Mouse (Mus musculus) hindbrain, embryonic 10.5 days (tissue): ENCODE measurements at regions not wholly inside any gene's neighbourhood (a gene's known extent, or its start where the extent isn't known, plus 50 kb on each side); places are given as distances from the start of the nearest gene placed in this dataset.

Source experiments
- DNase-seq: peaks from one replicate; pipeline ENCODE4 v3.0.0-alpha.2; 2017; ENCODE audit warnings: low spot score
- H3K27ac ChIP-seq: fragments of 300-500 bp; sonication (generic); 2 replicates; pipeline ENCODE4 v1.5.1; 2016; ENCODE audit warnings: mild to moderate bottlenecking, moderate library complexity
- H3K27me3 ChIP-seq: fragments of 300-500 bp; sonication (generic); 2 replicates; pipeline ENCODE4 v1.6.1; 2016; ENCODE audit warnings: mild to moderate bottlenecking; ENCODE audit not compliant: poor library complexity, insufficient read depth, severe bottlenecking
- H3K36me3 ChIP-seq: fragments of 300-500 bp; sonication (generic); 2 replicates; pipeline ENCODE4 v1.6.1; 2016; ENCODE audit warnings: mild to moderate bottlenecking, moderate library complexity
- H3K4me1 ChIP-seq: fragments of 300-500 bp; sonication (generic); replicated peaks from 2 replicates; pipeline ENCODE4 v1.6.1; 2016; ENCODE audit warnings: mild to moderate bottlenecking
- H3K4me3 ChIP-seq: fragments of 300-500 bp; sonication (generic); 2 replicates; pipeline ENCODE4 v1.5.1; 2016; ENCODE audit warnings: mild to moderate bottlenecking, moderate library complexity
- H3K9me3 ChIP-seq: fragments of 300-500 bp; sonication (generic); 2 replicates; pipeline ENCODE4 v1.6.1; 2016; ENCODE audit warnings: mild to moderate bottlenecking, moderate library complexity
- WGBS: fragments of 180-500 bp; shearing (Covaris S2); methylation state at CpG from one replicate; pipeline ENCODE4 v1.1.7; 2016; 5-methylcytosine and 5-hydroxymethylcytosine counted together

GRCm38 (mm10) chr1:57512516-57512915 is 105.6 kb upstream of the Tyw5 start:
- Histone ChIP-seq H3K4me1 (no peaks in the 10 kb centered on the region), H3K4me3 (no peak overlapping the region), H3K27ac (no peak overlapping the region), H3K27me3 (no peaks in the 10 kb centered on the region), H3K9me3 (no peaks in the 10 kb centered on the region), H3K36me3 (no peaks in the 10 kb centered on the region)
- DNase-seq, result no peak
- WGBS, result 80% methylated on average over 3 of the region's 3 CpGs

GRCm38 (mm10) chr1:57525965-57526364 is 119.1 kb upstream of the Tyw5 start:
- Histone ChIP-seq H3K4me3 (no peak overlapping the region), H3K27me3 (no peaks in the 10 kb centered on the region), H3K9me3 (no peaks in the 10 kb centered on the region), H3K36me3 (no peaks in the 10 kb centered on the region), H3K4me1 (peaks cover 2% of the 10 kb centered on the region; the same call in 1 of the 2 replicates), H3K27ac (no peak overlapping the region)
- WGBS, result 85% methylated on average over 4 of the region's 4 CpGs
- DNase-seq, result no peak

GRCm38 (mm10) chr1:57528703-57529102 is 121.8 kb upstream of the Tyw5 start:
- Histone ChIP-seq H3K27ac (no peak overlapping the region), H3K4me3 (no peak overlapping the region), H3K9me3 (no peaks in the 10 kb centered on the region), H3K4me1 (peaks cover 2% of the 10 kb centered on the region; the same call in 1 of the 2 replicates), H3K36me3 (no peaks in the 10 kb centered on the region), H3K27me3 (no peaks in the 10 kb centered on the region)
- no peak for DNase-seq
- 38% methylated on average over 3 of the region's 3 CpGs for WGBS

GRCm38 (mm10) chr1:57529320-57529719 is 122.4 kb upstream of the Tyw5 start:
- Histone ChIP-seq H3K9me3 (no peaks in the 10 kb centered on the region), H3K27me3 (no peaks in the 10 kb centered on the region), H3K4me3 (no peak overlapping the region), H3K4me1 (peaks cover 2% of the 10 kb centered on the region; the same call in 1 of the 2 replicates), H3K27ac (no peak overlapping the region), H3K36me3 (no peaks in the 10 kb centered on the region)
- DNase-seq, result no peak
- 80% methylated on average over 2 of the region's 2 CpGs for WGBS

GRCm38 (mm10) chr1:57537369-57537768 is 130.5 kb upstream of the Tyw5 start:
- no peak for DNase-seq
- Histone ChIP-seq H3K27ac (no peak overlapping the region), H3K4me3 (no peak overlapping the region), H3K9me3 (no peaks in the 10 kb centered on the region), H3K36me3 (no peaks in the 10 kb centered on the region), H3K27me3 (no peaks in the 10 kb centered on the region), H3K4me1 (no peaks in the 10 kb centered on the region)
- WGBS, result 73% methylated on average over 5 of the region's 5 CpGs

GRCm38 (mm10) chr1:57544684-57545083 is 137.8 kb upstream of the Tyw5 start:
- no peaks in the 10 kb centered on the region for H3K9me3 ChIP-seq
- WGBS, result 62% methylated on average over 3 of the region's 3 CpGs
- peaks cover 14% of the 10 kb centered on the region for H3K4me1 ChIP-seq
- H3K36me3 ChIP-seq, result no peaks in the 10 kb centered on the region
- H3K27ac ChIP-seq, result no peak overlapping the region
- no peaks in the 10 kb centered on the region for H3K27me3 ChIP-seq
- no peak for DNase-seq
- H3K4me3 ChIP-seq, result no peak overlapping the region

- H3K4me1 ChIP-seq, result peaks cover 14% of the 10 kb centered on the region
- no peak overlapping the region for H3K27ac ChIP-seq
- no peaks in the 10 kb centered on the region for H3K27me3 ChIP-seq
- 71% methylated on average over 14 of the region's 14 CpGs for WGBS
- no peaks in the 10 kb centered on the region for H3K36me3 ChIP-seq
- no peak for DNase-seq
- H3K9me3 ChIP-seq, result no peaks in the 10 kb centered on the region
- no peak overlapping the region for H3K4me3 ChIP-seq
These were observed 139.1 kb upstream of the Tyw5 start for GRCm38 (mm10) chr1:57545792-57546685.

- Histone ChIP-seq H3K4me3 (no peak overlapping the region), H3K27me3 (no peaks in the 10 kb centered on the region), H3K4me1 (no peaks in the 10 kb centered on the region), H3K27ac (no peak overlapping the region), H3K36me3 (no peaks in the 10 kb centered on the region), H3K9me3 (peaks cover 2% of the 10 kb centered on the region; the same call in 1 of the 2 replicates)
- DNase-seq, result no peak
- 88% methylated on average over 2 of the region's 2 CpGs for WGBS
These were observed 154.6 kb upstream of the Tyw5 start for GRCm38 (mm10) chr1:57561517-57561916.

- H3K27ac ChIP-seq, result no peak overlapping the region
These were observed 157.8 kb upstream of the Tyw5 start for GRCm38 (mm10) chr1:57564676-57565075.

GRCm38 (mm10) chr1:57572097-57572496 is 165.2 kb upstream of the Tyw5 start:
- H3K4me1 ChIP-seq, result no peaks in the 10 kb centered on the region
- H3K36me3 ChIP-seq, result no peaks in the 10 kb centered on the region
- DNase-seq, result no peak
- H3K27ac ChIP-seq, result no peak overlapping the region
- H3K4me3 ChIP-seq, result no peak overlapping the region
- WGBS, result 74% methylated on average over 5 of the region's 5 CpGs
- H3K9me3 ChIP-seq, result peaks cover 10% of the 10 kb centered on the region; the same call in 1 of the 2 replicates
- H3K27me3 ChIP-seq, result no peaks in the 10 kb centered on the region

More at GRCm38 (mm10) chr1:57564676-57565075, 157.8 kb upstream of the Tyw5 start:
- Histone ChIP-seq H3K4me1 (no peaks in the 10 kb centered on the region), H3K36me3 (no peaks in the 10 kb centered on the region), H3K27me3 (no peaks in the 10 kb centered on the region), H3K9me3 (peaks cover 12% of the 10 kb centered on the region), H3K4me3 (no peak overlapping the region)
- no peak for DNase-seq
- WGBS, result 55% methylated on average over 5 of the region's 5 CpGs

GRCm38 (mm10) chr1:57573829-57574228 is 166.9 kb upstream of the Tyw5 start:
- no peaks in the 10 kb centered on the region for H3K4me1 ChIP-seq
- no peak overlapping the region for H3K27ac ChIP-seq
- no peaks in the 10 kb centered on the region for H3K36me3 ChIP-seq
- 78% methylated on average over 6 of the region's 6 CpGs for WGBS
- no peaks in the 10 kb centered on the region for H3K27me3 ChIP-seq
- DNase-seq, result no peak
- H3K9me3 ChIP-seq, result 0 out of 2 replicates have a peak, but pooled peaks cover under 1% of the 10 kb centered on the region
- no peak overlapping the region for H3K4me3 ChIP-seq

GRCm38 (mm10) chr1:57574530-57574929 is 167.6 kb upstream of the Tyw5 start:
- no peak overlapping the region for H3K27ac ChIP-seq
- H3K4me3 ChIP-seq, result no peak overlapping the region
- no peaks in the 10 kb centered on the region for H3K36me3 ChIP-seq
- H3K4me1 ChIP-seq, result no peaks in the 10 kb centered on the region
- no peak for DNase-seq
- WGBS, result 98% methylated on average over 6 of the region's 6 CpGs
- H3K9me3 ChIP-seq, result no peaks in the 10 kb centered on the region
- no peaks in the 10 kb centered on the region for H3K27me3 ChIP-seq

- Histone ChIP-seq H3K27me3 (no peaks in the 10 kb centered on the region), H3K4me1 (no peaks in the 10 kb centered on the region), H3K36me3 (no peaks in the 10 kb centered on the region), H3K27ac (no peak overlapping the region), H3K9me3 (no peaks in the 10 kb centered on the region), H3K4me3 (no peak overlapping the region)
- DNase-seq, result no peak
- 89% methylated on average over 5 of the region's 5 CpGs for WGBS
These were observed 169.3 kb upstream of the Tyw5 start for GRCm38 (mm10) chr1:57576066-57576753.
